19 mouse cellular contexts compared by ENCODE assay signal in the genomic region with DNA sequence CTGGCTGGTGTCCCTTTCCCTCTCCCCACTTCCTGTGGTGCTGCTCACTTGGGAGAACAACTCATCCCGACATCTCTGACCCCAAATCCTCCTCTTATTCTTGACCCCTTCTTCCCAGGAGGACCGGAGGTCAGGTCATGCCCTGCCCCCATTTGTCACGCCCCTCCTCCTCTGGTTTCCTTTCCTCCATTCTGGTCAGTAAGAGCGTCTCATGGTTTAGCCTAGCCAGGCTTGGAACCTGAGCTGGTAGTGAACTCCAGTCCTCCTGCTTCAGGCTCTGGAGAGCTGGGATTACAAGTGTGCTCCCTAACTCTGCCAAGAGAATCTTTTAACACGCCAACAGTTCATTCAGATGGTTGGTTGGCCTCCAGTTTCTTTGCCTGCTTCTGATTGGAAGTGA. TPM values are rescaled to one million over a fixed set of nuclear protein-coding genes. Genes with fewer than 3 reads are reported as not detected.
DNase-seq lines count a peak whose midpoint lies in the region; ATAC-seq and TF ChIP-seq lines count a peak whose summit lies in the region.
"Had no signal": no experiment of that assay in that cellular context is flagged by ENCODE, and none has a peak within 500 bp of the region (broad histone marks: within the 10 kb centered on the region; RNA-seq: fewer than 3 reads in every experiment).

No protein-coding gene starts in this region.

- H3K9ac ChIP-seq in midbrain, postnatal 0 days (replicated peaks; ENCODE audit: low read length, poor library complexity, severe bottlenecking): no peak overlapping the region
- no peak overlapping the region for H3K9ac ChIP-seq in midbrain, embryonic 13.5 days (replicated peaks)
- H3K9ac ChIP-seq in kidney, embryonic 16.5 days (replicated peaks; ENCODE audit: low read length): no peak overlapping the region
- H3K9ac ChIP-seq: lung, embryonic 14.5 days; stomach, embryonic 15.5 days had no signal

- H3K4me2 ChIP-seq in midbrain, postnatal 0 days (ENCODE audit: low read depth, low read length, poor library complexity, severe bottlenecking): no peak overlapping the region
- no peak overlapping the region for H3K4me2 ChIP-seq in midbrain, embryonic 13.5 days (replicated peaks)
- H3K4me2 ChIP-seq in kidney, embryonic 16.5 days (replicated peaks; ENCODE audit: low read depth, low read length): no peak overlapping the region
- H3K4me2 ChIP-seq: lung, embryonic 14.5 days; stomach, embryonic 15.5 days had no signal

- H3K36me3 ChIP-seq in midbrain, postnatal 0 days (ENCODE audit: insufficient read depth, low read length): no peaks in the 10 kb centered on the region
- no peaks in the 10 kb centered on the region for H3K36me3 ChIP-seq in midbrain, embryonic 13.5 days
- no peaks in the 10 kb centered on the region for H3K36me3 ChIP-seq in kidney, embryonic 16.5 days (ENCODE audit: insufficient read depth, low read length)
- H3K36me3 ChIP-seq: stomach, embryonic 15.5 days had no signal

- intact Hi-C loops in gastrocnemius, adult 2 months (cut with DNase I): no loop called here
- intact Hi-C loops in gastrocnemius, postnatal 36 days (cut with DNase I): no loop called here

- no peak overlapping the region for H3K4me3 ChIP-seq in gastrocnemius, adult 2 months
- no peak overlapping the region for H3K4me3 ChIP-seq in midbrain, postnatal 0 days (ENCODE audit: low read depth, low read length)
- H3K4me3 ChIP-seq in midbrain, embryonic 13.5 days (replicated peaks): no peak overlapping the region
- no peak overlapping the region for H3K4me3 ChIP-seq in kidney, embryonic 16.5 days (ENCODE audit: low read length)
- H3K4me3 ChIP-seq: stomach, embryonic 15.5 days had no signal

- WGBS in midbrain, postnatal 0 days: 11% methylated on average over 5 of the region's 5 CpGs
- WGBS in midbrain, embryonic 13.5 days: 13% methylated on average over 5 of the region's 5 CpGs
- 4% methylated on average over 5 of the region's 5 CpGs for WGBS in kidney, embryonic 16.5 days

- H3K27ac ChIP-seq in gastrocnemius, adult 2 months: peak overlapping the region; percentile 56
- H3K27ac ChIP-seq in midbrain, postnatal 0 days (ENCODE audit: low read depth, low read length): no peak overlapping the region
- no peak overlapping the region for H3K27ac ChIP-seq in midbrain, embryonic 13.5 days
- peak overlapping the region; percentile 31; the same call in 1 of the 2 replicates for H3K27ac ChIP-seq in kidney, embryonic 16.5 days (ENCODE audit: low read length)
- H3K27ac ChIP-seq: stomach, embryonic 15.5 days had no signal

- TF ChIP-seq CTCF in gastrocnemius, adult 2 months (IDR thresholded peaks at IDR 0.05): no peak
- no peak for TF ChIP-seq CTCF in midbrain, postnatal 0 days (IDR thresholded peaks at IDR 0.05)

- 0 out of 2 replicates have a peak, but pooled peaks cover 2% of the 10 kb centered on the region for H3K4me1 ChIP-seq in midbrain, postnatal 0 days (ENCODE audit: insufficient read depth, low read length)
- H3K4me1 ChIP-seq in midbrain, embryonic 13.5 days (replicated peaks): 0 out of 2 replicates have a peak, but pooled peaks cover 4% of the 10 kb centered on the region
- peaks cover 16% of the 10 kb centered on the region for H3K4me1 ChIP-seq in kidney, embryonic 16.5 days (ENCODE audit: insufficient read depth, low read length)

- peak; percentile 62 for DNase-seq in gastrocnemius, adult 2 months
- no peak for DNase-seq in gastrocnemius, postnatal 36 days
- DNase-seq in midbrain, postnatal 0 days (ENCODE audit: low spot score): peak; percentile 14
- no peak for DNase-seq in left cerebral cortex, adult 18-20 months (ENCODE audit: low spot score in 2 of 2)
- DNase-seq in T-cell, adult 2 months (ENCODE audit: low spot score): no peak
- DNase-seq: adrenal gland, postnatal 25 days; cerebellum, adult 11-12 months; heart, postnatal 14 days; lung, embryonic 14.5 days; thymus, postnatal 36 days had no signal

- no peak for ATAC-seq in midbrain, postnatal 0 days (ENCODE audit: low FRiP score)
- no peak for ATAC-seq in midbrain, embryonic 13.5 days
- ATAC-seq in kidney, embryonic 16.5 days (ENCODE audit: low FRiP score, low TSS enrichment): no peak
- no peak for ATAC-seq in CD4-positive, CD25-positive, alpha-beta regulatory T cell, adult 4 months
- ATAC-seq: inflammation-experienced regulatory T-cells, adult 6 months had no signal

- H3K27me3 ChIP-seq in midbrain, postnatal 0 days (ENCODE audit: insufficient read depth, low read length): no peaks in the 10 kb centered on the region
- no peaks in the 10 kb centered on the region; the same call in 1 of the 2 replicates for H3K27me3 ChIP-seq in midbrain, embryonic 13.5 days
- no peaks in the 10 kb centered on the region for H3K27me3 ChIP-seq in kidney, embryonic 16.5 days (ENCODE audit: insufficient read depth, low read length)
- H3K27me3 ChIP-seq: stomach, embryonic 15.5 days had no signal

- H3K9me3 ChIP-seq in midbrain, postnatal 0 days (ENCODE audit: low read length): no peaks in the 10 kb centered on the region
- H3K9me3 ChIP-seq in midbrain, embryonic 13.5 days: peaks cover 7% of the 10 kb centered on the region
- 0 out of 2 replicates have a peak, but pooled peaks cover 7% of the 10 kb centered on the region for H3K9me3 ChIP-seq in kidney, embryonic 16.5 days (ENCODE audit: low read length)
- H3K9me3 ChIP-seq: stomach, embryonic 15.5 days had no signal

RNA-seq across cellular contexts. Expression of gene Tha1, which starts 45.9 kb away (rescaled TPM):
- 1 to 10 TPM; 3.8 to 5.2 TPM for total RNA-seq in gastrocnemius, adult 2 months (2021)
- total RNA-seq in gastrocnemius, postnatal 36 days (2021): 1 to 10 TPM; 4.3 to 5.2 TPM
- total RNA-seq in midbrain, postnatal 0 days (2014; rRNA removed): 3.8 and 4.2 TPM in 2 replicates
- polyA plus RNA-seq in midbrain, postnatal 0 days (2015; fragmentation: Nextera tagmentation; extraction: Ambion mirVana): 3.0 and 3.5 TPM in 2 replicates
- polyA plus RNA-seq in midbrain, embryonic 13.5 days (2015; fragmentation: Nextera tagmentation; extraction: Ambion mirVana): 2.6 and 3.0 TPM in 2 replicates
- 6.9 and 7.7 TPM in 2 replicates for polyA plus RNA-seq in kidney, embryonic 16.5 days (2015; fragmentation: Nextera tagmentation; extraction: Ambion mirVana)
- 1 to 10 TPM; 8.5 to 10.0 TPM for polyA plus RNA-seq in CD4-positive, CD25-positive, alpha-beta regulatory T cell, adult 4 months (2017; shearing (Covaris generic))
- 1 to 10 TPM; 2.8 to 5.0 TPM for total RNA-seq in left cerebral cortex, adult 18-20 months (2021)

RNA-seq across cellular contexts. Expression of gene Socs3, which starts 50.6 kb away (rescaled TPM):
- total RNA-seq in gastrocnemius, adult 2 months (2021): 10 to 100 TPM in 1 of 2 experiments, 1 to 10 TPM in 1; 1.7 to 10.1 TPM
- total RNA-seq in gastrocnemius, postnatal 36 days (2021): 1 to 10 TPM; 1.8 to 4.7 TPM
- total RNA-seq in midbrain, postnatal 0 days (2014; rRNA removed): 7.3 and 8.5 TPM in 2 replicates
- 4.4 and 4.9 TPM in 2 replicates for polyA plus RNA-seq in midbrain, postnatal 0 days (2015; fragmentation: Nextera tagmentation; extraction: Ambion mirVana)
- polyA plus RNA-seq in midbrain, embryonic 13.5 days (2015; fragmentation: Nextera tagmentation; extraction: Ambion mirVana): 8.3 and 9.3 TPM in 2 replicates
- polyA plus RNA-seq in kidney, embryonic 16.5 days (2015; fragmentation: Nextera tagmentation; extraction: Ambion mirVana): 14.6 and 15.9 TPM in 2 replicates
- polyA plus RNA-seq in CD4-positive, CD25-positive, alpha-beta regulatory T cell, adult 4 months (2017; shearing (Covaris generic)): 10 to 100 TPM; 34.4 to 35.5 TPM
- 1 to 10 TPM; 4.5 to 4.9 TPM for total RNA-seq in left cerebral cortex, adult 18-20 months (2021)

RNA-seq across cellular contexts. Expression of gene Tmem235, which starts 58.7 kb away (rescaled TPM):
- total RNA-seq in gastrocnemius, adult 2 months (2021): not detected
- not detected for total RNA-seq in gastrocnemius, postnatal 36 days (2021)
- total RNA-seq in midbrain, postnatal 0 days (2014; rRNA removed): 0.16 TPM in 1 of 2 replicates, not detected in the other
- polyA plus RNA-seq in midbrain, postnatal 0 days (2015; fragmentation: Nextera tagmentation; extraction: Ambion mirVana): not detected in 2 replicates
- polyA plus RNA-seq in midbrain, embryonic 13.5 days (2015; fragmentation: Nextera tagmentation; extraction: Ambion mirVana): not detected in 2 replicates
- polyA plus RNA-seq in kidney, embryonic 16.5 days (2015; fragmentation: Nextera tagmentation; extraction: Ambion mirVana): not detected in 2 replicates
- polyA plus RNA-seq in CD4-positive, CD25-positive, alpha-beta regulatory T cell, adult 4 months (2017; shearing (Covaris generic)): not detected
- not detected for total RNA-seq in left cerebral cortex, adult 18-20 months (2021)
- total RNA-seq: adrenal gland, postnatal 25 days; gastrocnemius, postnatal 4 days; heart, postnatal 14 days; layer of hippocampus, postnatal 14 days; megakaryocyte progenitor cell, adult 5-6 weeks had no signal
- polyA plus RNA-seq: inflammation-experienced regulatory T-cells, adult 6 months; limb, embryonic 14.5 days; lung, embryonic 14.5 days; stomach, embryonic 15.5 days had no signal

Comparison
In these comparisons a context has a peak if more than half of its experiments do, and no peak if none do; other contexts are left out.
1. DNase-seq: peak in gastrocnemius, adult 2 months (single experiment) and midbrain, postnatal 0 days (single experiment); none in gastrocnemius, postnatal 36 days (0 of 2), left cerebral cortex, adult 18-20 months (0 of 2) and T-cell, adult 2 months (single experiment).
2. H3K27ac ChIP-seq: peak in gastrocnemius, adult 2 months (single experiment) and kidney, embryonic 16.5 days (single experiment); none in midbrain, postnatal 0 days (single experiment) and midbrain, embryonic 13.5 days (single experiment).